Mouse (Mus musculus): ENCODE data around the gene Fam117a. TPM values are rescaled to one million over a fixed set of nuclear protein-coding genes. Genes with fewer than 3 reads are reported as not detected.

The Fam117a gene
- polyA plus RNA-seq, 1 experiment, result 15.6 TPM

DNA sequence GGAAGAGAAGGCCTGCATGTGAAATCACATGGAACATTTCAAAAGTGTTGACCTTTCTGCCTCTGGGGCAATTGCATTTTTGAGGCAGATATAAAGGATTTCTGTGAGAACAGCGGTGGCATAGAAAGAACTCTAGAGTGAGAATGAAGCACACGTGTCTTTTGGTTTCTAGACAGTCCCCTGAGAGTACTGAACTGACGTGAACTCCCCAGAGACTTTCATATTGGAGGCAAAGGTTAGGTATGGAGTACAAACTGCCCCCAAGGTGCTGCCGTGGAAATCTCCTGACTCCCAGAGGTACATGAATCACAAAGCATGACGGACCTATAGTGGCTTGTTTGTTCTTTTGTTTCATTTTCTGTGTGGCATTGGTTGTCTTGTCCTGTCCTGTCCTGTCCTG, 8.2 kb upstream of the Fam117a start:
- Histone ChIP-seq H3K27ac (ENCODE audit: insufficient read depth, low read depth, low read length) (no peak overlapping the region), H3K36me3 (ENCODE audit: control insufficient read depth, insufficient read depth, low read length) (no peaks in the 10 kb centered on the region), H3K27me3 (ENCODE audit: control insufficient read depth, insufficient read depth, low read length) (no peaks in the 10 kb centered on the region), H3K4me3 (ENCODE audit: low read depth, low read length) (no peak overlapping the region), H3K4me1 (ENCODE audit: control insufficient read depth, insufficient read depth, insufficient read length, low read length) (no peaks in the 10 kb centered on the region)
- WGBS, result 63% methylated on average over 5 of the region's 5 CpGs
- TF ChIP-seq POLR2A (IDR thresholded peaks at IDR 0.05; ENCODE audit: low read depth, low read length) (no peak), CTCF (IDR thresholded peaks at IDR 0.05; ENCODE audit: extremely low read depth, insufficient read length, insufficient replicate concordance, low read depth, low read length) (no peak)

DNA sequence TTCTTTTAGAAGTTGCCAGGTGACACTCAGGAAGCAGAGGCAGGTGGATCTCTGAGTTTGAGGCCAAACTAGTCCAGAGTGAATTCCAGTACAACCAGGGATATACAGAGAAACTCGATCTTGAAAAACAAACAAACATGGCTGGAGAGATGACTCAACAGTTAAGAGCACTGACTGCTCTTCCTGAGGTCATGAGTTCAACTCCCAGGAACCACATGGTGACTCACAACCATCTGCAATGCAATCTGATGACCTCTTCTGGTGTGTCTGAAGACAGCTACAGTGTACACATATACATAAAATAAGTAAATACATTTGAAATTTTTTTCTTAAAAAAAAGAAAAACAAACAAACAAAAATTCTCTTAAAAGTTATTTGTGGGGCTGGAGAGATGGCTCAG, 6.2 kb upstream of the Fam117a start:
- Histone ChIP-seq H3K4me3 (ENCODE audit: low read depth, low read length) (no peak overlapping the region), H3K27me3 (ENCODE audit: control insufficient read depth, insufficient read depth, low read length) (no peaks in the 10 kb centered on the region), H3K27ac (ENCODE audit: insufficient read depth, low read depth, low read length) (no peak overlapping the region), H3K36me3 (ENCODE audit: control insufficient read depth, insufficient read depth, low read length) (no peaks in the 10 kb centered on the region), H3K4me1 (ENCODE audit: control insufficient read depth, insufficient read depth, insufficient read length, low read length) (no peaks in the 10 kb centered on the region)
- 27% methylated on average over 1 of the region's 1 CpGs for WGBS
- TF ChIP-seq CTCF (IDR thresholded peaks at IDR 0.05; ENCODE audit: extremely low read depth, insufficient read length, insufficient replicate concordance, low read depth, low read length) (no peak), POLR2A (IDR thresholded peaks at IDR 0.05; ENCODE audit: low read depth, low read length) (no peak)

GRCm38 (mm10) chr11:95333209-95333608, 3.6 kb upstream of the Fam117a start:
- peaks cover 5% of the 10 kb centered on the region; the same call in 1 of the 2 replicates for H3K4me1 ChIP-seq (ENCODE audit: control insufficient read depth, insufficient read depth, insufficient read length, low read length)
- no peaks in the 10 kb centered on the region for H3K36me3 ChIP-seq (ENCODE audit: control insufficient read depth, insufficient read depth, low read length)
- H3K27ac ChIP-seq (ENCODE audit: insufficient read depth, low read depth, low read length), result no peak overlapping the region
- no peak overlapping the region for H3K4me3 ChIP-seq (ENCODE audit: low read depth, low read length)
- no peaks in the 10 kb centered on the region for H3K27me3 ChIP-seq (ENCODE audit: control insufficient read depth, insufficient read depth, low read length)
- TF ChIP-seq POLR2A (IDR thresholded peaks at IDR 0.05; ENCODE audit: low read depth, low read length) (no peak), CTCF (IDR thresholded peaks at IDR 0.05; ENCODE audit: extremely low read depth, insufficient read length, insufficient replicate concordance, low read depth, low read length) (no peak)
- WGBS, result 46% methylated on average over 4 of the region's 4 CpGs

GRCm38 (mm10) chr11:95333805-95334204, 3.0 kb upstream of the Fam117a start:
- Histone ChIP-seq H3K4me1 (ENCODE audit: control insufficient read depth, insufficient read depth, insufficient read length, low read length) (peaks cover 5% of the 10 kb centered on the region), H3K27ac (ENCODE audit: insufficient read depth, low read depth, low read length) (no peak overlapping the region), H3K4me3 (ENCODE audit: low read depth, low read length) (no peak overlapping the region), H3K27me3 (ENCODE audit: control insufficient read depth, insufficient read depth, low read length) (no peaks in the 10 kb centered on the region), H3K36me3 (ENCODE audit: control insufficient read depth, insufficient read depth, low read length) (no peaks in the 10 kb centered on the region)
- no peak for TF ChIP-seq CTCF (IDR thresholded peaks at IDR 0.05; ENCODE audit: extremely low read depth, insufficient read length, insufficient replicate concordance, low read depth, low read length)
- no peak for TF ChIP-seq POLR2A (IDR thresholded peaks at IDR 0.05; ENCODE audit: low read depth, low read length)
- 84% methylated on average over 9 of the region's 9 CpGs for WGBS

- TF ChIP-seq POLR2A (IDR thresholded peaks at IDR 0.05; ENCODE audit: low read depth, low read length), result no peak
- no peak for TF ChIP-seq CTCF (IDR thresholded peaks at IDR 0.05; ENCODE audit: extremely low read depth, insufficient read length, insufficient replicate concordance, low read depth, low read length)
- Histone ChIP-seq H3K27me3 (ENCODE audit: control insufficient read depth, insufficient read depth, low read length) (no peaks in the 10 kb centered on the region), H3K36me3 (ENCODE audit: control insufficient read depth, insufficient read depth, low read length) (no peaks in the 10 kb centered on the region), H3K27ac (ENCODE audit: insufficient read depth, low read depth, low read length) (no peak overlapping the region), H3K4me3 (ENCODE audit: low read depth, low read length) (no peak overlapping the region), H3K4me1 (ENCODE audit: control insufficient read depth, insufficient read depth, insufficient read length, low read length) (peaks cover 5% of the 10 kb centered on the region)
- 48% methylated on average over 5 of the region's 5 CpGs for WGBS
Observed at GRCm38 (mm10) chr11:95334448-95335060, 2.3 kb upstream of the Fam117a start.

DNA sequence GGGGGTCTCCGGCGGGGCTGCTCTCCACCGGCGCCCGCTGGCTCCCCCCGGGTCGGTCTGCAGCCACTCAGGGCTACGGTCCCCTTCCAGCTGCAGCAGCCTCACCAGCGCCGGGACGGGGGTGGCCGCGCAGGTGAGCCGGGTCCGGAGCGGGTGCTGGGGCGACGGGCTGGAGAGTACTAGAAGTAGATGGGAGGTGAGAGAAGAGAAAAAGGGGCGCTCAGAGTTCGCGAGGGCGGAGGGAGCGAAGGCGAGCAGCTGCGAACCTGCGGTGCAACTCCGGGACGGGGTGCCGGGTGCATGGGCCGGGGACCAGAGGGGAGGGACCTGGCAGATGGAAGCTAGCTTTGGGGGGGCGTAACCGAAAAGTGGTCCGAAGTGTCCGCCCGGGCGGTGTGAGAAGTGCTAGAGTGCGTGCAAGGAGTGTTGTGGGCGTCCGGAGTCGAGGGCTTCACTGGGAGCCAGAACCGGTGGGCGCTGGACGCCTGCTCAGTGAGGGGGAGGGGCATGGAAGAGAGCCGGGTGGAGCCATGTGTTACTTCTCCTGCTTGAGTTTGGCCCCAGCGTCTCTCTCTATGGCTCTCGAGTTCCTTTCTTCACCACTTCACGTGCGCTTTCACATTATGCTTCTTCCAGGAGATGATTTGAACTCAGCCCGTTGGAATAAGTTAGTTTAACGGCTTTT, 453 bp downstream of the Fam117a start:
- peaks cover 5% of the 10 kb centered on the region for H3K4me1 ChIP-seq (ENCODE audit: control insufficient read depth, insufficient read depth, insufficient read length, low read length)
- H3K27ac ChIP-seq (ENCODE audit: insufficient read depth, low read depth, low read length), result peak overlapping the region; percentile 17
- no peaks in the 10 kb centered on the region for H3K36me3 ChIP-seq (ENCODE audit: control insufficient read depth, insufficient read depth, low read length)
- WGBS, result 1% methylated on average over 50 of the region's 50 CpGs
- peak overlapping the region; percentile 71 for H3K4me3 ChIP-seq (ENCODE audit: low read depth, low read length)
- TF ChIP-seq CTCF (IDR thresholded peaks at IDR 0.05; ENCODE audit: extremely low read depth, insufficient read length, insufficient replicate concordance, low read depth, low read length), result no peak
- TF ChIP-seq POLR2A (IDR thresholded peaks at IDR 0.05; ENCODE audit: low read depth, low read length), result no peak; the same call in 1 of the 2 replicates
- H3K27me3 ChIP-seq (ENCODE audit: control insufficient read depth, insufficient read depth, low read length), result no peaks in the 10 kb centered on the region

- 22% methylated on average over 9 of the region's 9 CpGs for WGBS
- TF ChIP-seq POLR2A (IDR thresholded peaks at IDR 0.05; ENCODE audit: low read depth, low read length), result no peak
- no peak for TF ChIP-seq CTCF (IDR thresholded peaks at IDR 0.05; ENCODE audit: extremely low read depth, insufficient read length, insufficient replicate concordance, low read depth, low read length)
- 0 out of 2 replicates have a peak overlapping the region, but pooled peaks have one; percentile 12 for H3K27ac ChIP-seq (ENCODE audit: insufficient read depth, low read depth, low read length)
Observed at GRCm38 (mm10) chr11:95337846-95338342, 1.1 kb downstream of the Fam117a start.

More at GRCm38 (mm10) chr11:95337846-95338342, 1.1 kb downstream of the Fam117a start:
- H3K4me1 ChIP-seq (ENCODE audit: control insufficient read depth, insufficient read depth, insufficient read length, low read length), result peaks cover 5% of the 10 kb centered on the region
- no peaks in the 10 kb centered on the region for H3K36me3 ChIP-seq (ENCODE audit: control insufficient read depth, insufficient read depth, low read length)
- H3K4me3 ChIP-seq (ENCODE audit: low read depth, low read length), result peak overlapping the region; percentile 38
- no peaks in the 10 kb centered on the region for H3K27me3 ChIP-seq (ENCODE audit: control insufficient read depth, insufficient read depth, low read length)

Data from small intestine, adult 2 months (tissue).